Mouse (Mus musculus) limb, embryonic 12.5 days (tissue): Measurements from ENCODE around the gene Phldb1. TPM values are rescaled to one million over a fixed set of nuclear protein-coding genes. Genes with fewer than 3 reads are reported as not detected.
A peak's percentile ranks its signal among the peaks of the same experiment; 100 is the strongest.

ENCODE experiments used
- ATAC-seq: fragments of 200-750 bp; cut with Nextera tagmentation; 2 replicates; pipeline ENCODE4 v1.8.0; 2017; ENCODE audit warnings: low read depth, moderate TSS enrichment; ENCODE audit not compliant: insufficient number of reproducible peaks, insufficient read depth, low FRiP score, low TSS enrichment
- H3K27ac ChIP-seq: fragments of 300-500 bp; sonication (generic); 2 replicates; pipeline ENCODE4 v1.5.1; 2016; ENCODE audit warnings: mild to moderate bottlenecking, moderate library complexity
- H3K27me3 ChIP-seq: fragments of 300-500 bp; sonication (generic); 2 replicates; pipeline ENCODE4 v1.6.1; 2016; ENCODE audit warnings: mild to moderate bottlenecking, moderate library complexity
- H3K36me3 ChIP-seq: fragments of 300-500 bp; sonication (generic); 2 replicates; pipeline ENCODE4 v1.6.1; 2016; ENCODE audit warnings: mild to moderate bottlenecking, moderate library complexity
- H3K4me1 ChIP-seq: fragments of 300-500 bp; sonication (generic); replicated peaks from 2 replicates; pipeline ENCODE4 v1.6.1; 2016
- H3K4me2 ChIP-seq: fragments of 300-500 bp; sonication (generic); 2 replicates; pipeline ENCODE4 v1.6.1; 2016; ENCODE audit warnings: mild to moderate bottlenecking, moderate library complexity
- H3K4me3 ChIP-seq: fragments of 300-500 bp; sonication (generic); replicated peaks from 2 replicates; pipeline ENCODE4 v1.5.1; 2016; ENCODE audit warnings: mild to moderate bottlenecking
- H3K9ac ChIP-seq: fragments of 300-500 bp; sonication (generic); replicated peaks from 2 replicates; pipeline ENCODE4 v1.6.1; 2016; ENCODE audit warnings: mild to moderate bottlenecking, moderate library complexity
- H3K9me3 ChIP-seq: fragments of 300-500 bp; sonication (generic); 2 replicates; pipeline ENCODE4 v1.6.1; 2016; ENCODE audit warnings: mild to moderate bottlenecking, moderate library complexity
- WGBS: fragments of 180-500 bp; shearing (Covaris S2); methylation state at CpG from one replicate; pipeline ENCODE4 v1.1.7; 2016; 5-methylcytosine and 5-hydroxymethylcytosine counted together
- polyA plus RNA-seq: library from polyadenylated mRNA; unstranded; fragments of >200 nt; fragmentation: Nextera tagmentation; extraction: Ambion mirVana; gene quantifications from 2 replicates; pipeline ENCODE4 v1.2.1, GENCODE M21; 2016

Phldb1 gene
- polyA plus RNA-seq, 1 experiment from 2014 or later = 60.4 TPM

DNA sequence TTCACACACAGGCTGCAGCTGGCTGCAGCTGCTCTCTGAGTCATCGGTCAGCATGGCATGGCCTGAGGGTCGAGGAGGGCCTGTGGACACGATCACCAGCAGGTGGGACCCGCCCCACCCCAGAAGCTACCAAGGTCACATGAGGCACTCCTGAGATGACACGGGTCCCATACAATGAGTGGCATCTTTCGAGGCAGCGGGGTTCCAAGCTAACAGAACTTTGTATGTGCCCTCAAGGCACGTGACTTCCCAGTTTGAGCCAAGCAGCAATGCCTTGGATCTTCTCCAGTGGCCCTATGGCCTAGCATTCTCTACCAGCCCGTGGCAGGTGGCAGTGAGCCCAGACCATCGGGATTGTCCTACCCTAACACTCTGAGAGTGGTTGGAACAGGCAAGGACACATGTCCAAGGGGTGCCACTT, 17.2 kb downstream of the Phldb1 start:
- no peak overlapping the region for H3K27ac ChIP-seq
- H3K27me3 ChIP-seq = no peaks in the 10 kb centered on the region
- 87% methylated on average over 10 of the region's 10 CpGs for WGBS
- H3K9ac ChIP-seq = no peak overlapping the region
- ATAC-seq = no peak
- peaks cover 68% of the 10 kb centered on the region for H3K36me3 ChIP-seq
- H3K4me2 ChIP-seq = no peak overlapping the region
- no peaks in the 10 kb centered on the region for H3K9me3 ChIP-seq
- no peak overlapping the region for H3K4me3 ChIP-seq
- H3K4me1 ChIP-seq = peaks cover 25% of the 10 kb centered on the region

DNA sequence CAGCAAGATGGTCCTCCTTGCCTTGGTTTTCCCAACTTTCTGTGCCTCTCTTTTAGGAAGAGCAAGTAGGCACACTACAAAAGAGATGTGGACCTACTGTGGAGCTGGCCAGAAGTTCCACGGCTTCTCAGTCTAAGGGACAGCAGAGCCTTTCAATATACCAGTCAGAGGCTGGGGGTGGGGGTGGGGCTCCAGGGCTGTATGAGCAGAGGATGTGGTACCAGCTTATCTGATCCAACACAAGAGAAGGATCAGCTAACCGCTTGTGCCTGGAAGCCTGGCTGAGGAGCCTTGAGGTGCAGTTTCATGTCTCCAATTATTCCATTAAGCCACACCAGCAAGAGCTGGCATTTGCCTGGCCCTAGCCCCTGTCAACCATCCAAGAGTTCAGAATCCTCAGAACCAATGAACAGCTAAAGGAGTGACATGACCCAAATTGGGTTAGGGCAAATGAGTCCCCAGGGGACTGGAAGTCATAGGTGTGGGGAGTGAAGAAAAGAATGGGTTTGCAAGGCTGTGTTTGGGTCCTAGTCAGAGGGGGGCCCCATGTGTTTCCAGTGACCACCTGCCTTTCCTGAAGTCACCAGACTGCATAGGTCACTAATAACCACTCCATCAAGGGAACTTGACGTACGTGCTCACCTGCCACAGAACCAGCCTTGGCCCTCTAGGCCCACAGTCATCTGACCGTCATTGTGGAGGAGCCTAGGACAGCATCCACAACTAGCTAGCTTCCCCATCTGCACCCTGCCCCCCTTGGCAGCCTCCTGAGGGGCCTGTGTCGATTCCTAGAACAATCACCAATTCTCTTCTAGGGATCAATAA, 17.8 kb downstream of the Phldb1 start:
- H3K9ac ChIP-seq = no peak overlapping the region
- WGBS = 84% methylated on average over 6 of the region's 6 CpGs
- no peak for ATAC-seq
- no peak overlapping the region for H3K4me2 ChIP-seq
- no peaks in the 10 kb centered on the region for H3K9me3 ChIP-seq
- H3K4me3 ChIP-seq = no peak overlapping the region
- H3K27me3 ChIP-seq = no peaks in the 10 kb centered on the region
- H3K36me3 ChIP-seq = peaks cover 71% of the 10 kb centered on the region
- peaks cover 25% of the 10 kb centered on the region for H3K4me1 ChIP-seq
- no peak overlapping the region for H3K27ac ChIP-seq

DNA sequence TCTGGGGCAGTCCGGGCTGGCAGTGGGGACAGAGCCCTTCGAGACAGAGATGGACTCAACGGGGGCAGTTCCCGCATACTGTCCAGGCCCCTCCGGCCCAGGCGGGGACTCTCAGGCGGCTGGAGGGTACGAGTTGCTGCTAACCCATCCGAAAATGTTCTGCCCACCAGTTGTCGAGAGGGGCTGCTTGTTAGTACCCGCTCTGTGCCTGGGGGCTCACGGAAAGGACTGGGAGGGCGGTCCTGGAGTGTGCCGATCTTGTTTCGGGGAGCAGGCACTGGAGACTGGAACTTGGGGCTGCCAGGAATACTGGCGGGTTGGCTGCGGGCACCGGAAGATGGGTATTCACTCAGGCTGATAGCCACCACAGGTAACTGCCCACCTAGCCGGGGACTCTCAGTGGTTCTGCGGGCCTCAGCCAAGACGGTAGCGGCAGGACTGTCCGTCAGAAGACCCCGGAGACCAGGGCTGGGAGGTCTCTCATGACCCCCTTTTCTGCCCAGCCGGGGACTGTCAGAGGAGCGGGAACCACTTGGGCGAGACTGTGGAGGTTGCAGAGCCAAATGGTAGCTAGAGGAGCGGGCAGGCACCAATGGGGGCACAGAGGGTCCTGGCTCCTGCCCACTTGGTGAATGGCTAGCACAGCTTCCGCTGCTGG, 19.2 kb downstream of the Phldb1 start:
- Histone ChIP-seq H3K4me2 (no peak overlapping the region), H3K36me3 (peaks cover 82% of the 10 kb centered on the region), H3K27me3 (no peaks in the 10 kb centered on the region), H3K27ac (no peak overlapping the region), H3K9me3 (no peaks in the 10 kb centered on the region), H3K4me1 (peaks cover 19% of the 10 kb centered on the region), H3K9ac (no peak overlapping the region), H3K4me3 (no peak overlapping the region)
- WGBS = 93% methylated on average over 29 of the region's 29 CpGs
- ATAC-seq = no peak

DNA sequence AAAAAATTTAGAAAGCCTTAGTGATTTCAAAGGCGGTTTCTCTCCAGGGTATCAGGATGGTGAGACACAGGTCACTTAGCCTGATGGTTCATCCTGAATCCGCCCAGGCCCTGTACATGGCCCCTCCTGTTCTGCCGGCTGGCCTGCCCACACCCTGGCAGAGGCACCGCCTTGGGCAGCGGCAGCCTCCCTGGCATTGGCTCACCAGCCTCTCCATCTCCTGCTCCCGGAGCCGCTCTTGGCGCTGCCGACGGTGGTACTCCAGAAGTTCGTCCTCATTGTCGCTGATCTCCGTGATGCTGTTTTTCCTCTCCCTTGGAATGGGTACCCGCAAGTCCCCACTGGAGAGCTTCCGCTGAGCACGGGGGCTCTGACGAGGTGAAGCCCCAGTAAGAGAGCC, 19.9 kb downstream of the Phldb1 start:
- Histone ChIP-seq H3K4me1 (peaks cover 12% of the 10 kb centered on the region), H3K4me2 (no peak overlapping the region), H3K27me3 (no peaks in the 10 kb centered on the region), H3K27ac (no peak overlapping the region), H3K9ac (no peak overlapping the region), H3K36me3 (peaks cover 89% of the 10 kb centered on the region), H3K9me3 (no peaks in the 10 kb centered on the region), H3K4me3 (no peak overlapping the region)
- WGBS = 89% methylated on average over 17 of the region's 17 CpGs
- ATAC-seq = no peak

DNA sequence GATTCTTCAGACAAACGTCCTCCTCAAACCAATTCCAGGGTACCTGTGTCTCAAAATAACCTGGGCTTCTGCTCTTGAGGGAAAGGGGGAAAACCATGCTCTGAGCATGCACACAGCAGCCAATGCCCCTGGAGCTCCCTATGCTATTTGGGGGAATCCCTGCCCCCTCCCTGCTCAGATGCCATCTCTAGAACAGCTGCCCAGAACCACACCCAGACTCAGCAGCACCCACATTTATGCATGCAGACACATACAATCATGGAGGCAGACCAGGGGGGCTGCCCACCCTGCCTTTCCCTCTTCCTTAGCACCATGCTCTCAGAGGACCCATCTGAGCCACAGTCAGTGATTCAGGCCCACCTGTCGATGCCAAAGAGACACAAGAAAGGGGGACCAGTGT, 21.4 kb downstream of the Phldb1 start:
- peaks cover 10% of the 10 kb centered on the region for H3K4me1 ChIP-seq
- no peak overlapping the region for H3K9ac ChIP-seq
- WGBS = 81% methylated on average over 2 of the region's 2 CpGs
- H3K27ac ChIP-seq = no peak overlapping the region
- H3K4me2 ChIP-seq = no peak overlapping the region
- H3K4me3 ChIP-seq = no peak overlapping the region
- no peaks in the 10 kb centered on the region for H3K27me3 ChIP-seq
- ATAC-seq = no peak
- H3K36me3 ChIP-seq = peaks cover 96% of the 10 kb centered on the region
- H3K9me3 ChIP-seq = no peaks in the 10 kb centered on the region

DNA sequence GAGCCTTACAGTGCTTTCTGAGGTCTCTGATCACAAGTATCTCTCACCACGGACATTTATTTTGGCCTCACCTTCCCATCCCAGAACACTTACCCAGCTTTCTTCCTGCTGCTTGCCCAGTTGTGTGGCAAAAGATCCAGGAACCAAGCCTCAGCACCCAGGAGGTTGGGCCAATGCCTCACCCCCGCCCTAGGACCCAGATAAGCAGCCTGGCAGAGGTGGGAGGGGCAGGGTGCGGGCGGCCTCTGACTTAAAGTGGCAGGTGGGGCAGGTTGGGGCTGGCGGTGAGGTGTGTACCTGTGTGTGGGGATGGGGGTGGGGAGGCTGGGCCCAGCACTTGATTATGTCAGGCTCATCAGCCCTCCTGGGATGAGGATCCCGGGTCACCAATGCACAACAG, 21.9 kb downstream of the Phldb1 start:
- Histone ChIP-seq H3K27ac (no peak overlapping the region), H3K4me1 (peaks cover 13% of the 10 kb centered on the region), H3K36me3 (peaks cover 92% of the 10 kb centered on the region), H3K9ac (no peak overlapping the region), H3K4me3 (no peak overlapping the region), H3K9me3 (no peaks in the 10 kb centered on the region), H3K4me2 (no peak overlapping the region), H3K27me3 (no peaks in the 10 kb centered on the region)
- 83% methylated on average over 6 of the region's 6 CpGs for WGBS
- ATAC-seq = no peak

- H3K4me3 ChIP-seq = no peak overlapping the region
- H3K9me3 ChIP-seq = no peaks in the 10 kb centered on the region
- H3K4me2 ChIP-seq = no peak overlapping the region
- 65% methylated on average over 17 of the region's 17 CpGs for WGBS
- H3K4me1 ChIP-seq = peaks cover 19% of the 10 kb centered on the region
- ATAC-seq = no peak
- no peaks in the 10 kb centered on the region for H3K27me3 ChIP-seq
- H3K9ac ChIP-seq = no peak overlapping the region
- H3K27ac ChIP-seq = no peak overlapping the region
- H3K36me3 ChIP-seq = peaks cover 89% of the 10 kb centered on the region
These were observed 23.4 kb downstream of the Phldb1 start for GRCm38 (mm10) chr9:44711602-44712001.

DNA sequence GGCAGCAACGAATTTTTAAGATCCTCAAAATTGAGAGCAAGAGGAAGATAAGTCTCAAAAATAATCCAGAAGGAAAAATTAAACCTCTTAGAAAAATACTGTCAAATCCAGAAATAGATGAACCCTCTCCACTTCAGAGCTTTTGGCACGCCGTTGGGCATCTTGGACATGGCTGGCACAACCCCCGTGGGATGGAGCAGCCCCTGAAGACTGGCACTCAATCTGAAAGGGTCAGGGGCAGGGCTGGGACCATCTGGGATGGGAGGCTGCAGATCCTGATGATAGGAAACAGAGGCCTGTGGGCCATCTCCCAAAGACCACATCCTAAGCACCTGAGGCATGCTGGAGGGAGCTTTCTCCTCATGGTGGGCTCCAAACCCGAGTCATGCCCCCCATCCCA, 24.8 kb downstream of the Phldb1 start:
- Histone ChIP-seq H3K36me3 (peaks cover 89% of the 10 kb centered on the region), H3K4me2 (no peak overlapping the region), H3K9me3 (no peaks in the 10 kb centered on the region), H3K4me3 (no peak overlapping the region), H3K27ac (no peak overlapping the region), H3K27me3 (no peaks in the 10 kb centered on the region), H3K9ac (no peak overlapping the region), H3K4me1 (peaks cover 19% of the 10 kb centered on the region)
- no peak for ATAC-seq
- 79% methylated on average over 5 of the region's 5 CpGs for WGBS

DNA sequence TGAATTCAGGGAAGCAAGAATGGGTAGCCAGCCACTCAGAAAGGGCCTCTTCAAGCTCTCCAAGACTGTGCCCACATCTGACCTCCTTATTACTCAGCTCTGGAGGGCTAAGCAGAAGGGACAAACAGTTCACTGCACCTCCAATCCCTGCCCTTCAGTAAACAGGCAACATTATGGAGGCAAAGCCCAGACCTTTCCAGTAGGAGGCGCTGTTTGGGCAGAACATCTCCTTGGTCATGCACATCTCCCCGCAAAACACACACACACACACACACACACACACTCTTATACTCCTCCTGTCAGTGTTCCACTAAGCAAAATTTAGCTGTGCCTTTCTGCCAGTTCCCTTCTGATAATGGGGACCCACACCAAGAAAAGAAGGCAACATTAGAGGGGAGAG, 25.4 kb downstream of the Phldb1 start:
- H3K4me1 ChIP-seq = peaks cover 19% of the 10 kb centered on the region
- WGBS = 52% methylated on average over 2 of the region's 2 CpGs
- H3K9ac ChIP-seq = no peak overlapping the region
- H3K36me3 ChIP-seq = peaks cover 89% of the 10 kb centered on the region
- no peaks in the 10 kb centered on the region for H3K27me3 ChIP-seq
- no peak overlapping the region for H3K4me3 ChIP-seq
- no peak overlapping the region for H3K4me2 ChIP-seq
- H3K27ac ChIP-seq = peak overlapping the region; percentile 81; the same call in 1 of the 2 replicates
- no peak for ATAC-seq
- no peaks in the 10 kb centered on the region for H3K9me3 ChIP-seq

DNA sequence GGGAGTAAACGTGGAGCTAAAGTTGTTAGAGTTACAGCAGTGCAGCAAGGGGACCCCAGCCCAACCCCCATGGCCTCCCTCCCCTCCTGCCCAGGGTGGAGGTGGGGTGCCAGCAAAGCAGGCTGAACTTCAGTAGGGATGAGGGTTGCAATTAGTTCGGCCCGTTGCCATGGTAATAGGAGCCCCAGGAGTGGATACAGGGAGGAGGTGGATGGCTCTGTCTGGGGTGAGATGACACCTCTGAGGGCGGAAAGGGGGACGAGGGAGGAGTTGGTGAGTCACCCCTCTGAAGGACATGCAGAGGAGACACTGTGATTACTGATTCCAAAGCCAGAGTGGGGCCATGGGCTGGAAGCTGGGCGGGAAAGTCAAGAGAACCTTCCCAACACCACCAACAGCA, 26.1 kb downstream of the Phldb1 start:
- Histone ChIP-seq H3K36me3 (peaks cover 90% of the 10 kb centered on the region), H3K4me2 (peak overlapping the region; percentile 77), H3K9me3 (no peaks in the 10 kb centered on the region), H3K27me3 (no peaks in the 10 kb centered on the region), H3K4me1 (peaks cover 19% of the 10 kb centered on the region), H3K4me3 (peak overlapping the region; percentile 46), H3K27ac (peak overlapping the region; percentile 81), H3K9ac (peak overlapping the region; percentile 65)
- ATAC-seq = peak; percentile 50
- WGBS = 15% methylated on average over 6 of the region's 6 CpGs

DNA sequence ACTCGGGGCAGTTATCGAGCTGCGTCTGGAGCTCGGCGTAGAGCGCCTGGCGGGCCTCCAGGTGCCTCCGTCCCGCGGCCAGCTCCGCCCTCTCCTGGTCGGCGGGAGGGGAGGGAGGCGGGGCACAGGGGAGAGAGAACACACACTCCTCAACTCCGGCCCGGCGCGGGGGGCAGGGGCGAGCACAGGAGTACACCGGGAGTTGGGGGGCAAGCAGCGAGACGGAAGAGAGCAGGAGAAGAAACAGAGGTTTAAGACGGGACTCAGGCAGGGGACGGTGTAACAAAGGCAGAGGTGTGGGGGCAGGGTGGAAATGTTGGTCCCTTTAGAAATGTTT, 26.6 kb downstream of the Phldb1 start:
- no peaks in the 10 kb centered on the region for H3K9me3 ChIP-seq
- H3K27ac ChIP-seq = peak overlapping the region; percentile 81
- no peaks in the 10 kb centered on the region for H3K27me3 ChIP-seq
- H3K9ac ChIP-seq = peak overlapping the region; percentile 65
- H3K36me3 ChIP-seq = peaks cover 90% of the 10 kb centered on the region
- WGBS = 1% methylated on average over 24 of the region's 24 CpGs
- peak overlapping the region; percentile 77 for H3K4me2 ChIP-seq
- peak; percentile 84 for ATAC-seq
- peak overlapping the region; percentile 46 for H3K4me3 ChIP-seq
- peaks cover 19% of the 10 kb centered on the region for H3K4me1 ChIP-seq
